ENCODE assay signal across 23 mouse cellular contexts in the genomic region with DNA sequence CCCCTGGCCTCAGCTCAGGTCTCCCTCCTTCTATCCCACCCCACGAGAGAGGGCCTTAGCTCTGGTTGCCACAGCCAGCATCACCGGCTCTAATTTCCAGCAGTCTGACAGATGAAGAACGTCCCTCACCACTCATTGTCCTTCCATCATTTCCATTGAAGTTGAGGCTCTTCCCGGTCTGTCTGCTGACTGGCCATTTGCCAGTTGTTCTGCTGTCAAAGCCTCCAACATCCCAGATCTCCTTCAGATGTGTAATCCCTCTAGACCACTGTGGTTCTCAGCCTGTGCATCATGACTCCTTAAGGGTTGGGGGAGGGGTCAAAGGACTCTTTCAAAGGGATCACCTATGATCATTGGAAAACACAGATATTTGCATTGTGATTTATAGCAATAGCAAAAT.
A peak's percentile ranks its signal among the peaks of the same experiment; 100 is the strongest.
DNase-seq lines count a peak whose midpoint lies in the region; ATAC-seq and TF ChIP-seq lines count a peak whose summit lies in the region.
"Had no signal": no experiment of that assay in that cellular context is flagged by ENCODE, and none has a peak within 500 bp of the region (broad histone marks: within the 10 kb centered on the region; RNA-seq: fewer than 3 reads in every experiment).

No protein-coding gene starts in this region.

- no peak overlapping the region for H3K4me3 ChIP-seq in lung, embryonic 14.5 days (ENCODE audit: low read depth, low read length)
- H3K4me3 ChIP-seq in lung, embryonic 16.5 days (ENCODE audit: low read length): no peak overlapping the region
- no peak overlapping the region for H3K4me3 ChIP-seq in olfactory bulb, adult 2 months (ENCODE audit: insufficient read depth, low read depth, low read length)
- H3K4me3 ChIP-seq: embryonic facial prominence, embryonic 10.5 days; embryonic facial prominence, embryonic 12.5 days; forebrain, embryonic 13.5 days; forebrain, embryonic 15.5 days had no signal

- H3K36me3 ChIP-seq in lung, embryonic 14.5 days (ENCODE audit: insufficient read depth): no peaks in the 10 kb centered on the region
- no peaks in the 10 kb centered on the region for H3K36me3 ChIP-seq in lung, embryonic 16.5 days (ENCODE audit: control insufficient read depth, insufficient read depth, low read length)
- H3K36me3 ChIP-seq: embryonic facial prominence, embryonic 10.5 days; embryonic facial prominence, embryonic 12.5 days; forebrain, embryonic 15.5 days; G1E had no signal

- TF ChIP-seq CTCF in lung, embryonic 14.5 days (IDR thresholded peaks at IDR 0.05; ENCODE audit: low read depth): no peak
- peak; percentile 12; the same call in 1 of the 2 replicates for TF ChIP-seq CTCF in olfactory bulb, adult 2 months (IDR thresholded peaks at IDR 0.05; ENCODE audit: insufficient read depth, low read depth, low read length)

- no peak for TF ChIP-seq POLR2A in olfactory bulb, adult 2 months (IDR thresholded peaks at IDR 0.05; ENCODE audit: insufficient read depth, low read depth, low read length)

- H3K4me2 ChIP-seq in lung, embryonic 14.5 days: no peak overlapping the region
- no peak overlapping the region for H3K4me2 ChIP-seq in lung, embryonic 16.5 days (ENCODE audit: low read depth, low read length)
- H3K4me2 ChIP-seq: embryonic facial prominence, embryonic 12.5 days; forebrain, embryonic 13.5 days; forebrain, embryonic 15.5 days had no signal

- no peaks in the 10 kb centered on the region for H3K27me3 ChIP-seq in lung, embryonic 14.5 days (ENCODE audit: insufficient read depth, low read length)
- H3K27me3 ChIP-seq in lung, embryonic 16.5 days (ENCODE audit: control insufficient read depth, insufficient read depth, low read depth, low read length): no peaks in the 10 kb centered on the region
- H3K27me3 ChIP-seq: CH12.LX; embryonic facial prominence, embryonic 12.5 days; forebrain, embryonic 13.5 days; forebrain, embryonic 15.5 days had no signal

- H3K9me3 ChIP-seq in lung, embryonic 14.5 days (ENCODE audit: low read depth, low read length): no peaks in the 10 kb centered on the region
- H3K9me3 ChIP-seq in lung, embryonic 16.5 days (ENCODE audit: control insufficient read depth, low read length): no peaks in the 10 kb centered on the region
- H3K9me3 ChIP-seq: embryonic facial prominence, embryonic 12.5 days; forebrain, embryonic 13.5 days; forebrain, embryonic 15.5 days; G1E had no signal

- H3K27ac ChIP-seq in lung, embryonic 14.5 days (ENCODE audit: low read depth): no peak overlapping the region
- no peak overlapping the region for H3K27ac ChIP-seq in lung, embryonic 16.5 days (ENCODE audit: low read length)
- H3K27ac ChIP-seq in olfactory bulb, adult 2 months (ENCODE audit: insufficient read depth, low read depth, low read length): no peak overlapping the region
- H3K27ac ChIP-seq: embryonic facial prominence, embryonic 10.5 days; embryonic facial prominence, embryonic 12.5 days; forebrain, embryonic 13.5 days; forebrain, embryonic 15.5 days had no signal

- H3K4me1 ChIP-seq in lung, embryonic 14.5 days (ENCODE audit: insufficient read depth): no peaks in the 10 kb centered on the region
- H3K4me1 ChIP-seq in lung, embryonic 16.5 days (replicated peaks; ENCODE audit: control insufficient read depth, insufficient read depth, low read length): no peaks in the 10 kb centered on the region
- peaks cover 5% of the 10 kb centered on the region for H3K4me1 ChIP-seq in olfactory bulb, adult 2 months (ENCODE audit: control insufficient read depth, insufficient read depth, low read length)
- H3K4me1 ChIP-seq: embryonic facial prominence, embryonic 12.5 days; forebrain, embryonic 15.5 days had no signal

- DNase-seq in lung, embryonic 14.5 days: peak; percentile 72
- DNase-seq in lung, postnatal 14 days: no peak
- no peak for DNase-seq in lung, postnatal 25 days (ENCODE audit: low spot score)
- DNase-seq: adrenal gland, adult 8-10 months; adrenal gland, postnatal 14 days; adrenal gland, postnatal 36 days; B cell, adult 2 months; cerebellum, adult 11-12 months; cerebellum, adult 2 months; cerebellum, adult 9-10 months; cerebellum, postnatal 10 days; cerebellum, postnatal 25 days had no signal

- ATAC-seq in lung, embryonic 14.5 days (ENCODE audit: insufficient read depth): no peak
- peak; percentile 52; the same call in 1 of the 2 replicates for ATAC-seq in lung, embryonic 16.5 days (ENCODE audit: low read depth)
- ATAC-seq: activated CD4-positive, CD25-positive, alpha-beta regulatory T cell, adult 4 months; CD4-positive, CD25-positive, alpha-beta regulatory T cell, adult 4 months; forebrain, embryonic 13.5 days; forebrain, embryonic 15.5 days; Patski had no signal

- 33% methylated on average over 4 of the region's 4 CpGs for WGBS in lung, embryonic 14.5 days
- 48% methylated on average over 4 of the region's 4 CpGs for WGBS in lung, embryonic 16.5 days
- 81% methylated on average over 4 of the region's 4 CpGs for WGBS in olfactory bulb, adult 2 months

- H3K9ac ChIP-seq in lung, embryonic 14.5 days: no peak overlapping the region
- no peak overlapping the region for H3K9ac ChIP-seq in lung, embryonic 16.5 days (ENCODE audit: low read length)
- H3K9ac ChIP-seq: embryonic facial prominence, embryonic 12.5 days; forebrain, embryonic 13.5 days; forebrain, embryonic 15.5 days had no signal
